Mouse (Mus musculus) G1E (cell line): Measurements from ENCODE around the gene Zfp536. TPM values are rescaled to one million over a fixed set of nuclear protein-coding genes. Genes with fewer than 3 reads are reported as not detected.

Experiments used
- ATAC-seq: 2 replicates; pipeline ENCODE4 v1.8.0; 2016; ENCODE audit warnings: mild to moderate bottlenecking; ENCODE audit not compliant: insufficient number of reproducible peaks, poor library complexity, low FRiP score, severe bottlenecking; ENCODE audit errors: extremely low read depth
- DNase-seq: peaks from one replicate; pipeline ENCODE4 v3.0.0; 2012; ENCODE audit warnings: low spot score
- H3K27me3 ChIP-seq: 2 replicates; pipeline ENCODE4 v1.6.1; 2012; ENCODE audit warnings: mild to moderate bottlenecking, low read length, inconsistent platforms; ENCODE audit not compliant: insufficient read depth
- H3K36me3 ChIP-seq: replicated peaks from 2 replicates; pipeline ENCODE3; 2012; ENCODE audit warnings: mild to moderate bottlenecking, inconsistent platforms
- H3K4me1 ChIP-seq: 2 replicates; pipeline ENCODE4 v1.6.1; 2012; ENCODE audit warnings: low read depth, low read length, inconsistent platforms, mixed read lengths; ENCODE audit not compliant: insufficient read depth
- H3K4me3 ChIP-seq: 2 replicates; pipeline ENCODE4 v1.5.1; 2012; ENCODE audit warnings: low read depth, mild to moderate bottlenecking, inconsistent platforms, low read length, moderate library complexity, mixed read lengths
- H3K9me3 ChIP-seq: replicated peaks from 2 replicates; pipeline ENCODE4 v1.6.1; 2012; ENCODE audit warnings: inconsistent platforms
- CTCF ChIP-seq: IDR thresholded peaks from 2 replicates; pipeline ENCODE4 v1.5.1; 2012; ENCODE audit warnings: low read depth, low read length, inconsistent platforms, mixed read lengths
- GATA1 ChIP-seq: IDR thresholded peaks from 2 replicates; pipeline ENCODE4 v1.6.1; 2012; ENCODE audit warnings: borderline replicate concordance, low read length, inconsistent platforms, mixed read lengths
- GATA2 ChIP-seq: IDR thresholded peaks from 2 replicates; pipeline ENCODE4 v1.6.1; 2012; ENCODE audit warnings: low read depth, low read length, inconsistent platforms, borderline replicate concordance
- POLR2AphosphoS5 ChIP-seq: IDR thresholded peaks from 2 replicates; pipeline ENCODE4 v1.6.1; 2012; ENCODE audit warnings: low read depth, low read length, inconsistent platforms; ENCODE audit not compliant: insufficient replicate concordance
- TAL1 ChIP-seq: conservative IDR thresholded peaks from 2 replicates; pipeline ENCODE4 v1.6.1; 2012; ENCODE audit warnings: low read depth, low read length, inconsistent platforms, mixed read lengths
- polyA plus RNA-seq: library from polyadenylated mRNA; stranded (reverse); fragments of >175 nt; gene quantifications from 2 replicates; pipeline ENCODE4 v1.2.3, GENCODE M21; 2012
- total RNA-seq, 2 experiments: library from RNA; stranded (forward) in 1 of 2; stranded (reverse) in 1 of 2; fragments of 200-1000 nt in 1 of 2; fragments of >200 nt in 1 of 2; fragmentation: Nextera tagmentation in 1 of 2; gene quantifications; 2 replicates each; pipeline ENCODE4 v1.2.3; 2014 to 2017

The Zfp536 gene
- total and polyA plus RNA-seq, 3 experiments = 0.22 TPM; not detected in 2

DNA sequence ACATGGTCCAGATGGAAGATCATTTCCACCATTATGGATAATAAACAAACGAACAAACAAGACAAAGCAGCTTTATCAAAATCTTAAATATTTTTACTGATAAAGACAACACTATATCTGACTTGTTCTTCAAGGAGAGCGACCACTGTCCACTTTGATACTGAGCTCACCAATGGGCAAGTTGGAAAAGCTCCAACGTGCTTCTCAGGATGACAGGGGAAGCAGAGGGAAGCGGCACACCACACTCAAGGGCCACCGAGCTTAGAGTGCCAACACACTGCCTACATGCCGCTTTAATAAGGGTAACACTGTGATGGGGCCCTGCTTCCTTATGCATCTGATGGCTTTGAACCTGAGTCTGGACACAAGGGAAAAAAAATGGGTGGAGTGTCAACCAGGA is 214.1 kb downstream of the Zfp536 start:
- ATAC-seq (no peak), DNase-seq (no peak)
- Histone ChIP-seq H3K27me3 (no peaks in the 10 kb centered on the region), H3K4me3 (no peak overlapping the region), H3K9me3 (peaks cover 77% of the 10 kb centered on the region), H3K36me3 (no peaks in the 10 kb centered on the region), H3K4me1 (no peaks in the 10 kb centered on the region)
- TF ChIP-seq POLR2AphosphoS5 (no peak), CTCF (no peak), GATA2 (no peak), GATA1 (no peak), TAL1 (no peak)

DNA sequence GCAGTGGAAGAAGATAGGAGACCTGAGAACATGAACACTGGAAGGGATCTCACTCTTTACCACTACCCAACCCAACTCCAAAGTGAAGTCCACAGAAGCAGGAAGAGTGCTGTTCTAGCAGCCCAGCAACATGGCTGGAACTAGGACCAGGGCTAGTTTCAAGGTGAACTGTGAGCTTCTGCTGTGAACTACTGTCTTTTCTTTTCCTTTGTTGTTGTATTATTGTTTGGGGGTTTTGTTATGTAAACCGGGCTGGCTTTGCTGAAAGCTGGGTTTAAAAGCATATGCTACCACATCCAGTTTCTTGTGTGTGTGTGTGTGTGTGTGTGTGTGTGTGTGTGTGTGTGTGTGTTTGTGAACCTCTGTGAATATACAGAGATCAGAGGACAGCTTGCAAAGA is 216.6 kb downstream of the Zfp536 start:
- no peak for DNase-seq
- TF ChIP-seq CTCF = no peak
- TF ChIP-seq POLR2AphosphoS5 = no peak
- TF ChIP-seq TAL1 = no peak
- no peak for TF ChIP-seq GATA2
- no peak for TF ChIP-seq GATA1

DNA sequence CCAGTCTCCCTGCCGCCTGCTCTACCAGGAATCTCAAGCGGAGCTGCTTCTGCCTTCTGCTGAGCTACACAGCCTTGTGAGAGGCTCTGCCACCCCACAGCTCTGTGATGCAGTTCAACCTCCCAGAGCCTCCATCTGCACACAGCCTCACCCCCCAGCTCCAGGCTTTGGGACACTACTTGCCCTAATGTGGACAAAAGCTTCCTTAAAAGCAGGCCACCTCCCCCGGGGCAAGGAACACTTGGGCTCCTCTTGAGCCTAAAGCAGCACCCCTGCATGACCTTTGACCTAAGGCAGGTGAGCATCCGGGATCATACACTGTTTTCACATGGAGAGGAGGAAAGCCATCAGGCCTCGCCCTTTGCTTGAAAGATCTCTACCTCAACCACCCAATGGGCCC is 219.0 kb downstream of the Zfp536 start:
- Histone ChIP-seq H3K4me1 (no peaks in the 10 kb centered on the region), H3K36me3 (no peaks in the 10 kb centered on the region), H3K4me3 (no peak overlapping the region), H3K27me3 (no peaks in the 10 kb centered on the region), H3K9me3 (peaks cover 77% of the 10 kb centered on the region)
- no peak for DNase-seq
- no peak for ATAC-seq
- TF ChIP-seq POLR2AphosphoS5 (no peak), GATA1 (no peak), CTCF (no peak), GATA2 (no peak), TAL1 (no peak)

More for the DNA sequence above, 216.6 kb downstream of the Zfp536 start:
- no peaks in the 10 kb centered on the region for H3K4me1 ChIP-seq
- no peak overlapping the region for H3K4me3 ChIP-seq
- no peaks in the 10 kb centered on the region for H3K36me3 ChIP-seq
- peaks cover 80% of the 10 kb centered on the region for H3K9me3 ChIP-seq
- H3K27me3 ChIP-seq = no peaks in the 10 kb centered on the region
- no peak for ATAC-seq

DNA sequence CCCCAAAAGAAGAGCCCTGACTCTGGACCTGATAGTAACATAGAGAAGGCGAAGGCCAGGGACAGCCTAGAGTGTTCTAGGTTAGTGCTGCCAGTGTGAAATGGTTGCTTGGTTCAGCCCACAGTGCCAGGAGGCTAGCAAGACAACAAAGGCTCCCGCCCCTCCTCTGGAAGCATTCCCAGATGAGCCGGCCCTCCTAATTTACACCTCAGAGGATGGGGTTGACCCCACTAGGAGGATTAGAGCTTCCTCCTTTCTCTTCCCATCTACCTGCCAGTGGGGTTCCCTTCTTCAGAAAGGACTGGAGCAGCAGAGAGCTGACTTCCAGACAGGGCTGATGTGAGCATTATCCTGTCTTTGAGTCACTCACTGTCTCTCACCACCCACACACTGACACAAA is 219.8 kb downstream of the Zfp536 start:
- Histone ChIP-seq H3K27me3 (no peaks in the 10 kb centered on the region), H3K36me3 (no peaks in the 10 kb centered on the region), H3K9me3 (peaks cover 78% of the 10 kb centered on the region), H3K4me1 (no peaks in the 10 kb centered on the region), H3K4me3 (no peak overlapping the region)
- ATAC-seq = no peak
- TF ChIP-seq GATA1 (no peak), CTCF (no peak), GATA2 (no peak), TAL1 (no peak), POLR2AphosphoS5 (no peak)
- DNase-seq = no peak

DNA sequence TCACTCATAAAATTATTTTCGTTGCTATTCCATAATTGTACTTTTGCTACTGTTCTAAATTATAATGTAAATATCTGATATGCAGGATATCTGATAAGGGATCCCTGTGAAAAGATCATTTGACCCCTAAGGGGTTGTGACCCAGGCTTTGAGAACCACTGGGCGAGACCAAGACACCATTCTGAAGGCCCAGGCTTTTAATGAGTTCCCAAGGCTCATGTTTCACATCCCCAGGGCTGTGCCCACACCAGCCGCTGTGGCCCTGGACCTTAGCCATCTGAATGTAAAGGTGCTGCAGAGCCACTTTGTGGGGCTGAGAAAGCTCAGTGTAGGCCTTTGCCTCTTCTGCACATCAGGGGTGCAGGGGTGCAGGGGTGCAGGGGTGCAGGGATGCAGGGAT is 221.1 kb downstream of the Zfp536 start:
- TF ChIP-seq GATA1 = no peak
- no peak for TF ChIP-seq POLR2AphosphoS5
- TF ChIP-seq GATA2 = no peak
- TF ChIP-seq CTCF = no peak
- ATAC-seq = no peak
- peaks cover 79% of the 10 kb centered on the region for H3K9me3 ChIP-seq

DNA sequence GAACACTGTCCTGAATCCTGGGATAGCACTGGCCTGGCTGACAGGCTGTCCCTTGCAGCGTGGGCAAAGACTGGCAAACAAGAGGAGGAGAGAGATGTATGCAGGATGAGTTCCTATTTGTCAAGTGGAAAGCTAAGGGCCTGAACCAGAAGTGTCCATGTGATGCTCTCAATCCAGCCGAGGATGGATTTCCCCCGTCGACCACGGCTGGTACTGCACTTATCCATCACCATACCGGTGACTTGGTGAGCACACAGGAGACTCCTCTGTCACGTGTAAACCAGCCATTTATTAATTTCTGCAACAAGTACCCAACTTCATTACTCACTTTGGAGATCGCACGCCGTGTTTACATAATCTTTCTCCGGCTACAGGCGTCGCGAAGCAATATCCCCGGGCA is 224.6 kb downstream of the Zfp536 start:
- H3K4me3 ChIP-seq = no peak overlapping the region
- DNase-seq = no peak
- no peaks in the 10 kb centered on the region for H3K36me3 ChIP-seq

More for the DNA sequence above, 221.1 kb downstream of the Zfp536 start:
- no peaks in the 10 kb centered on the region for H3K27me3 ChIP-seq
- no peaks in the 10 kb centered on the region for H3K36me3 ChIP-seq
- H3K4me3 ChIP-seq = no peak overlapping the region
- no peak for DNase-seq
- H3K4me1 ChIP-seq = no peaks in the 10 kb centered on the region

DNA sequence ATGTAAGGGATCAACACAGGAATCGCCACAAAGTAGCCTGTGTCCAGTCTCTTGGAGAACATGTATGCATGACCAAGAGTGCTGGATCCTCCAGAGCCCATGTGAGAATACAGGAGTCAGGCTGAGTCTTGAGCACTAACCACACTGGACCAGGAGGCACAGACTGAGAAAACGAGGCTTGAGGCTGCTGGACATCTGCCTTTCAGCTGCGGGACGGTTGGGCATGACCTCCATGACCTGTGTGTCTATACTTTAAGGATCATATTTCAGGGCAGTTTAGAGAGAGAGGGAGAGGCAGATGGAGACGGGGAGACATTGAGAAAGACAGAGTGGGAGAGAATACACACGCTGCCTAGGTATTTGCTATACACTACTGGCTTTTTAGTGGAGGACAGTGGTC is 229.4 kb downstream of the Zfp536 start:
- H3K36me3 ChIP-seq = no peaks in the 10 kb centered on the region
- DNase-seq (no peak), ATAC-seq (no peak)
- TF ChIP-seq CTCF (no peak), GATA1 (no peak), TAL1 (no peak), POLR2AphosphoS5 (no peak), GATA2 (no peak)
- H3K4me3 ChIP-seq = no peak overlapping the region
- no peaks in the 10 kb centered on the region for H3K4me1 ChIP-seq
- H3K9me3 ChIP-seq = peaks cover 75% of the 10 kb centered on the region
- H3K27me3 ChIP-seq = no peaks in the 10 kb centered on the region

More for the DNA sequence above, 224.6 kb downstream of the Zfp536 start:
- Histone ChIP-seq H3K9me3 (peaks cover 82% of the 10 kb centered on the region), H3K27me3 (no peaks in the 10 kb centered on the region), H3K4me1 (no peaks in the 10 kb centered on the region)
- no peak for ATAC-seq
- TF ChIP-seq TAL1 (no peak), POLR2AphosphoS5 (no peak), CTCF (no peak), GATA2 (no peak), GATA1 (no peak)
